Mouse (Mus musculus) liver, embryonic 12.5 days (tissue): ENCODE results near the gene Ykt6. TPM values are rescaled to one million over a fixed set of nuclear protein-coding genes. Genes with fewer than 3 reads are reported as not detected.

ENCODE experiments used
- ATAC-seq: fragments of 200-750 bp; cut with Nextera tagmentation; 2 replicates; pipeline ENCODE4 v1.8.0; 2017; ENCODE audit warnings: moderate number of reproducible peaks, mild to moderate bottlenecking, moderate library complexity
- H3K27ac ChIP-seq: fragments of 300-500 bp; sonication (generic); 2 replicates; pipeline ENCODE4 v1.5.1; 2016; ENCODE audit warnings: mild to moderate bottlenecking
- H3K27me3 ChIP-seq: fragments of 300-500 bp; sonication (generic); replicated peaks from 2 replicates; pipeline ENCODE4 v1.6.1; 2016; ENCODE audit warnings: mild to moderate bottlenecking, moderate library complexity
- H3K36me3 ChIP-seq: fragments of 300-500 bp; sonication (generic); 2 replicates; pipeline ENCODE4 v1.6.1; 2016; ENCODE audit warnings: mild to moderate bottlenecking, moderate library complexity
- H3K4me1 ChIP-seq: fragments of 300-500 bp; sonication (generic); 2 replicates; pipeline ENCODE4 v1.6.1; 2016
- H3K4me2 ChIP-seq: fragments of 300-500 bp; sonication (generic); 2 replicates; pipeline ENCODE4 v1.6.1; 2016; ENCODE audit warnings: mild to moderate bottlenecking, moderate library complexity
- H3K4me3 ChIP-seq: fragments of 300-500 bp; sonication (generic); 2 replicates; pipeline ENCODE4 v1.5.1; 2016; ENCODE audit warnings: mild to moderate bottlenecking, moderate library complexity
- H3K9ac ChIP-seq: fragments of 300-500 bp; sonication (generic); 2 replicates; pipeline ENCODE4 v1.6.1; 2016; ENCODE audit warnings: mild to moderate bottlenecking, moderate library complexity
- H3K9me3 ChIP-seq: fragments of 300-500 bp; sonication (generic); replicated peaks from 2 replicates; pipeline ENCODE4 v1.6.1; 2016; ENCODE audit warnings: mild to moderate bottlenecking, moderate library complexity
- WGBS: fragments of 180-500 bp; shearing (Covaris S2); methylation state at CpG from one replicate; pipeline ENCODE4 v1.1.7; 2016; ENCODE audit not compliant: insufficient replicate concordance; 5-methylcytosine and 5-hydroxymethylcytosine counted together
- polyA plus RNA-seq: library from polyadenylated mRNA; unstranded; fragments of >200 nt; fragmentation: Nextera tagmentation; extraction: Ambion mirVana; gene quantifications from 2 replicates; pipeline ENCODE4 v1.2.1, GENCODE M21; 2016

Gene Ykt6
- polyA plus RNA-seq, 1 experiment from 2014 or later: 25.7 TPM

GRCm38 (mm10) chr11:6013359-6013758, 57.9 kb downstream of the Ykt6 start:
- WGBS: 38% methylated on average over 2 of the region's 2 CpGs
- no peaks in the 10 kb centered on the region for H3K36me3 ChIP-seq

GRCm38 (mm10) chr11:6015011-6015431, 59.5 kb downstream of the Ykt6 start:
- Histone ChIP-seq H3K36me3 (no peaks in the 10 kb centered on the region), H3K27ac (no peak overlapping the region), H3K9ac (no peak overlapping the region), H3K9me3 (no peaks in the 10 kb centered on the region), H3K4me1 (no peaks in the 10 kb centered on the region), H3K4me2 (no peak overlapping the region), H3K4me3 (no peak overlapping the region), H3K27me3 (peaks cover 14% of the 10 kb centered on the region)
- ATAC-seq: no peak
- 59% methylated on average over 6 of the region's 6 CpGs for WGBS

More at GRCm38 (mm10) chr11:6013359-6013758, 57.9 kb downstream of the Ykt6 start:
- Histone ChIP-seq H3K27ac (no peak overlapping the region), H3K4me2 (no peak overlapping the region), H3K9ac (no peak overlapping the region), H3K4me1 (no peaks in the 10 kb centered on the region), H3K4me3 (no peak overlapping the region), H3K27me3 (peaks cover 21% of the 10 kb centered on the region), H3K9me3 (no peaks in the 10 kb centered on the region)
- ATAC-seq: no peak

DNA sequence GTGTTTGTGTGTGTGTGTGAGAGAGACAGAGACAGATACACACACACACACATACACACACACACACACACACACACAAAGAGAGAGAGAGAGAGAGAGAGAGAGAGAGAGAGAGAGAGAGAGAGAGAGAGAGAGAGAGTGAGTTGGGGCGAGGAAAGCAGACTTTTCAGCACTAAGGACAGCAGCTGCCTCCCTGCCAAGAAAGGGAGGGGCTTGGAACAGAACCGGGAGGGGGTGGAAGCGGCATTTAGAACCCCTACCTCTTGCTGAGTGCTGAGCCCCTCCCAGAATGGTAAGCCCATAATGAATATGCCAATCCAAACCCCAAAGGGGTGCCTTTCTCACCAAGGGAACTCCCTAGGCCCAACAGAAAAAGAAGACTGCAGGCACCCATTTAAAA, 60.9 kb downstream of the Ykt6 start:
- H3K4me3 ChIP-seq: no peak overlapping the region
- 5% methylated on average over 3 of the region's 3 CpGs for WGBS
- no peak overlapping the region for H3K27ac ChIP-seq
- peaks cover 14% of the 10 kb centered on the region for H3K27me3 ChIP-seq
- H3K9ac ChIP-seq: no peak overlapping the region
- H3K4me2 ChIP-seq: no peak overlapping the region
- H3K9me3 ChIP-seq: no peaks in the 10 kb centered on the region
- no peak for ATAC-seq
- no peaks in the 10 kb centered on the region for H3K4me1 ChIP-seq
- H3K36me3 ChIP-seq: no peaks in the 10 kb centered on the region

GRCm38 (mm10) chr11:6016797-6017395, 61.4 kb downstream of the Ykt6 start:
- no peaks in the 10 kb centered on the region for H3K36me3 ChIP-seq
- ATAC-seq: no peak
- no peak overlapping the region for H3K4me3 ChIP-seq
- no peaks in the 10 kb centered on the region for H3K9me3 ChIP-seq
- no peak overlapping the region for H3K4me2 ChIP-seq
- H3K27me3 ChIP-seq: peaks cover 14% of the 10 kb centered on the region
- H3K9ac ChIP-seq: no peak overlapping the region
- 57% methylated on average over 9 of the region's 9 CpGs for WGBS
- H3K4me1 ChIP-seq: no peaks in the 10 kb centered on the region
- no peak overlapping the region for H3K27ac ChIP-seq

Other genes with a start within 250 kb of the Ykt6 start
- gene Mrps24, start 240.0 kb upstream of the Ykt6 start, polyA plus RNA-seq: 143 and 149 TPM in 2 replicates
- gene Urgcp, start 193.3 kb upstream of the Ykt6 start, polyA plus RNA-seq: 13.4 and 14.6 TPM in 2 replicates
- 71.6 and 72.0 TPM in 2 replicates for gene Dbnl, start 167.2 kb upstream of the Ykt6 start, polyA plus RNA-seq
- 1.7 TPM in 2 replicates for gene Pgam2, start 152.0 kb upstream of the Ykt6 start, polyA plus RNA-seq
- 2.8 and 2.9 TPM in 2 replicates for gene Polm, start 117.7 kb upstream of the Ykt6 start, polyA plus RNA-seq
- gene Aebp1, start 93.7 kb upstream of the Ykt6 start, polyA plus RNA-seq: 8.5 and 9.6 TPM in 2 replicates
- 105 TPM in 2 replicates for gene Pold2, start 77.4 kb upstream of the Ykt6 start, polyA plus RNA-seq
- gene Myl7, start 56.9 kb upstream of the Ykt6 start, polyA plus RNA-seq: 21.8 and 22.5 TPM in 2 replicates
- gene Gck, start 5.6 kb upstream of the Ykt6 start, polyA plus RNA-seq: 0.31 and 0.37 TPM in 2 replicates
- gene Camk2b, start 110.7 kb downstream of the Ykt6 start, polyA plus RNA-seq: 0.19 and 0.43 TPM in 2 replicates
- gene A730071L15Rik, start 244.3 kb downstream of the Ykt6 start, polyA plus RNA-seq: 0.08 and 0.21 TPM in 2 replicates
- gene Nudcd3, start 244.7 kb downstream of the Ykt6 start, polyA plus RNA-seq: 20.9 and 21.7 TPM in 2 replicates